32 mouse cellular contexts compared by ENCODE assay signal in the genomic region with DNA sequence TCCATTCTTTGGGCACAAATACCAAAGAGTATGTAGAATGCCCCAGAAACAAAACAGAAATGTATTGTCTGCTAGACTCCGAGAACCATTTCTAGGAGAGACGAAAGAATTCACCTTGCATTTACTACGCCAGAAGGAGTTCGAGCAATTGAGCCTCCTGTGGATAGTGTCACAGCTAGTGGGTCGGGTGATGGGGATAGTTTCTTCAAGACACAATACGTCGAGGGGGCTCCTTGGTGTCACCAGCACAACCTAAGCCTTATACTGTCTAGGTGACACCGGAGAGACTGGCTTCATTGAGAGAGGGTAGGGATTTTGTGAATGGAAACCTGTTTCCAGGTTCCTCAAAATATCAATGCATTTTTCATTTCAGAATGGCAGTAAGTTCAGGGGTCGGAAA. TPM values are rescaled to one million over a fixed set of nuclear protein-coding genes. Genes with fewer than 3 reads are reported as not detected.
A peak's percentile ranks its signal among the peaks of the same experiment; 100 is the strongest.
DNase-seq lines count a peak whose midpoint lies in the region; ATAC-seq and TF ChIP-seq lines count a peak whose summit lies in the region.
"Had no signal": no experiment of that assay in that cellular context is flagged by ENCODE, and none has a peak within 500 bp of the region (broad histone marks: within the 10 kb centered on the region; RNA-seq: fewer than 3 reads in every experiment).

No protein-coding gene starts in this region.

- DNase-seq in forebrain, embryonic 10.5 days (ENCODE audit: extremely low spot score, low spot score): no peak
- DNase-seq in hindbrain, embryonic 14.5 days (ENCODE audit: low spot score): no peak
- DNase-seq in hindbrain, postnatal 0 days (ENCODE audit: low spot score): no peak
- no peak for DNase-seq in kidney, adult 11 months
- DNase-seq: heart, adult 11 months; spleen, adult 18-20 months; thymus, postnatal 14 days had no signal

- no peak overlapping the region for H3K27ac ChIP-seq in forebrain, embryonic 13.5 days
- no peak overlapping the region for H3K27ac ChIP-seq in forebrain, embryonic 10.5 days
- H3K27ac ChIP-seq in hindbrain, embryonic 12.5 days: no peak overlapping the region
- no peak overlapping the region for H3K27ac ChIP-seq in hindbrain, embryonic 14.5 days
- no peak overlapping the region for H3K27ac ChIP-seq in hindbrain, postnatal 0 days
- no peak overlapping the region for H3K27ac ChIP-seq in neural tube, embryonic 14.5 days (ENCODE audit: low read depth, low read length)
- H3K27ac ChIP-seq: embryonic facial prominence, embryonic 10.5 days; embryonic facial prominence, embryonic 15.5 days; heart, embryonic 10.5 days; heart, embryonic 15.5 days; limb, embryonic 12.5 days; liver, embryonic 15.5 days had no signal

- peak; percentile 41 for ATAC-seq in forebrain, embryonic 13.5 days
- peak; percentile 29; the same call in 1 of the 2 replicates for ATAC-seq in hindbrain, embryonic 12.5 days (ENCODE audit: low FRiP score)
- ATAC-seq in hindbrain, embryonic 14.5 days (ENCODE audit: low FRiP score): no peak
- peak; percentile 32; the same call in 1 of the 2 replicates for ATAC-seq in hindbrain, postnatal 0 days
- peak; percentile 31; the same call in 1 of the 2 replicates for ATAC-seq in neural tube, embryonic 14.5 days (ENCODE audit: low read depth)

- no peak overlapping the region for H3K4me3 ChIP-seq in forebrain, embryonic 13.5 days
- no peak overlapping the region for H3K4me3 ChIP-seq in forebrain, embryonic 10.5 days
- no peak overlapping the region for H3K4me3 ChIP-seq in hindbrain, embryonic 12.5 days
- no peak overlapping the region for H3K4me3 ChIP-seq in hindbrain, embryonic 14.5 days (replicated peaks; ENCODE audit: low read length)
- H3K4me3 ChIP-seq in hindbrain, postnatal 0 days (ENCODE audit: low read length): no peak overlapping the region
- H3K4me3 ChIP-seq in neural tube, embryonic 14.5 days (ENCODE audit: low read depth, low read length): no peak overlapping the region
- H3K4me3 ChIP-seq: embryonic facial prominence, embryonic 10.5 days; embryonic facial prominence, embryonic 15.5 days; heart, embryonic 10.5 days; heart, embryonic 15.5 days; limb, embryonic 12.5 days; liver, embryonic 15.5 days had no signal

- TF ChIP-seq CTCF in hindbrain, postnatal 0 days (IDR thresholded peaks at IDR 0.05; ENCODE audit: low read depth): no peak

- no peaks in the 10 kb centered on the region for H3K9me3 ChIP-seq in forebrain, embryonic 13.5 days (replicated peaks)
- no peaks in the 10 kb centered on the region for H3K9me3 ChIP-seq in forebrain, embryonic 10.5 days
- no peaks in the 10 kb centered on the region for H3K9me3 ChIP-seq in hindbrain, embryonic 12.5 days (replicated peaks)
- H3K9me3 ChIP-seq in hindbrain, embryonic 14.5 days (ENCODE audit: control insufficient read depth, low read length): no peaks in the 10 kb centered on the region
- H3K9me3 ChIP-seq in hindbrain, postnatal 0 days (ENCODE audit: low read length): no peaks in the 10 kb centered on the region
- H3K9me3 ChIP-seq in neural tube, embryonic 14.5 days (ENCODE audit: control insufficient read depth, low read length): no peaks in the 10 kb centered on the region
- H3K9me3 ChIP-seq: embryonic facial prominence, embryonic 10.5 days; embryonic facial prominence, embryonic 15.5 days; G1E; heart, embryonic 10.5 days; heart, embryonic 15.5 days; limb, embryonic 12.5 days; liver, embryonic 15.5 days had no signal

- H3K27me3 ChIP-seq in forebrain, embryonic 13.5 days: no peaks in the 10 kb centered on the region
- H3K27me3 ChIP-seq in forebrain, embryonic 10.5 days (ENCODE audit: poor library complexity, severe bottlenecking): no peaks in the 10 kb centered on the region
- no peaks in the 10 kb centered on the region for H3K27me3 ChIP-seq in hindbrain, embryonic 12.5 days
- no peaks in the 10 kb centered on the region for H3K27me3 ChIP-seq in hindbrain, embryonic 14.5 days (ENCODE audit: control insufficient read depth, insufficient read depth, low read length)
- no peaks in the 10 kb centered on the region for H3K27me3 ChIP-seq in hindbrain, postnatal 0 days (ENCODE audit: insufficient read depth, low read length)
- no peaks in the 10 kb centered on the region for H3K27me3 ChIP-seq in neural tube, embryonic 14.5 days (ENCODE audit: control insufficient read depth, insufficient read depth, low read length)
- H3K27me3 ChIP-seq: embryonic facial prominence, embryonic 15.5 days; heart, embryonic 15.5 days; limb, embryonic 12.5 days; liver, embryonic 15.5 days had no signal

- H3K36me3 ChIP-seq in forebrain, embryonic 13.5 days (ENCODE audit: poor library complexity, severe bottlenecking): no peaks in the 10 kb centered on the region
- H3K36me3 ChIP-seq in forebrain, embryonic 10.5 days (replicated peaks): no peaks in the 10 kb centered on the region
- no peaks in the 10 kb centered on the region for H3K36me3 ChIP-seq in hindbrain, embryonic 12.5 days
- no peaks in the 10 kb centered on the region for H3K36me3 ChIP-seq in hindbrain, embryonic 14.5 days (replicated peaks; ENCODE audit: control insufficient read depth, insufficient read depth)
- H3K36me3 ChIP-seq in hindbrain, postnatal 0 days (ENCODE audit: insufficient read depth, low read length): no peaks in the 10 kb centered on the region
- no peaks in the 10 kb centered on the region for H3K36me3 ChIP-seq in neural tube, embryonic 14.5 days (ENCODE audit: control insufficient read depth, insufficient read depth, low read length)
- H3K36me3 ChIP-seq: embryonic facial prominence, embryonic 10.5 days; embryonic facial prominence, embryonic 15.5 days; G1E; heart, embryonic 10.5 days; heart, embryonic 15.5 days; limb, embryonic 12.5 days; liver, embryonic 15.5 days had no signal

- WGBS in forebrain, embryonic 13.5 days: 82% methylated on average over 9 of the region's 9 CpGs
- 84% methylated on average over 9 of the region's 9 CpGs for WGBS in forebrain, embryonic 10.5 days
- 80% methylated on average over 9 of the region's 9 CpGs for WGBS in hindbrain, embryonic 12.5 days
- WGBS in hindbrain, embryonic 14.5 days: 80% methylated on average over 9 of the region's 9 CpGs
- 72% methylated on average over 9 of the region's 9 CpGs for WGBS in hindbrain, postnatal 0 days
- WGBS in neural tube, embryonic 14.5 days: 77% methylated on average over 9 of the region's 9 CpGs

- H3K4me1 ChIP-seq in forebrain, embryonic 13.5 days: no peaks in the 10 kb centered on the region
- H3K4me1 ChIP-seq in forebrain, embryonic 10.5 days: no peaks in the 10 kb centered on the region
- no peaks in the 10 kb centered on the region for H3K4me1 ChIP-seq in hindbrain, embryonic 12.5 days
- no peaks in the 10 kb centered on the region for H3K4me1 ChIP-seq in hindbrain, embryonic 14.5 days (replicated peaks; ENCODE audit: control insufficient read depth, insufficient read depth, low read length)
- no peaks in the 10 kb centered on the region for H3K4me1 ChIP-seq in hindbrain, postnatal 0 days (ENCODE audit: insufficient read depth, low read length)
- no peaks in the 10 kb centered on the region for H3K4me1 ChIP-seq in neural tube, embryonic 14.5 days (ENCODE audit: control insufficient read depth, insufficient read depth, low read length)
- H3K4me1 ChIP-seq: embryonic facial prominence, embryonic 10.5 days; embryonic facial prominence, embryonic 15.5 days; heart, embryonic 10.5 days; heart, embryonic 15.5 days; limb, embryonic 12.5 days; liver, embryonic 15.5 days had no signal

- no peak overlapping the region for H3K9ac ChIP-seq in forebrain, embryonic 13.5 days
- H3K9ac ChIP-seq in hindbrain, embryonic 12.5 days: no peak overlapping the region
- no peak overlapping the region for H3K9ac ChIP-seq in hindbrain, embryonic 14.5 days
- no peak overlapping the region for H3K9ac ChIP-seq in hindbrain, postnatal 0 days (replicated peaks; ENCODE audit: low read length)
- H3K9ac ChIP-seq in neural tube, embryonic 14.5 days (replicated peaks; ENCODE audit: low read depth, low read length): no peak overlapping the region
- H3K9ac ChIP-seq: embryonic facial prominence, embryonic 15.5 days; heart, embryonic 15.5 days; limb, embryonic 12.5 days; liver, embryonic 15.5 days; lung, embryonic 14.5 days had no signal

- no peak overlapping the region for H3K4me2 ChIP-seq in forebrain, embryonic 13.5 days
- no peak overlapping the region for H3K4me2 ChIP-seq in hindbrain, embryonic 12.5 days (replicated peaks)
- no peak overlapping the region for H3K4me2 ChIP-seq in hindbrain, embryonic 14.5 days (replicated peaks)
- no peak overlapping the region for H3K4me2 ChIP-seq in hindbrain, postnatal 0 days (ENCODE audit: low read depth, low read length)
- no peak overlapping the region for H3K4me2 ChIP-seq in neural tube, embryonic 14.5 days (ENCODE audit: low read depth, low read length)
- H3K4me2 ChIP-seq: embryonic facial prominence, embryonic 15.5 days; heart, embryonic 15.5 days; limb, embryonic 12.5 days; liver, embryonic 15.5 days; lung, embryonic 14.5 days had no signal

RNA-seq across cellular contexts. Expression of a gene that starts 6.2 kb away (rescaled TPM):
- polyA plus RNA-seq in forebrain, embryonic 13.5 days (2015; fragmentation: Nextera tagmentation; extraction: Ambion mirVana): not detected in 2 replicates
- not detected in 2 replicates for polyA plus RNA-seq in forebrain, embryonic 10.5 days (2016; fragmentation: Nextera tagmentation; extraction: Ambion mirVana)
- polyA plus RNA-seq in hindbrain, embryonic 12.5 days (2016; fragmentation: Nextera tagmentation; extraction: Ambion mirVana): not detected in 2 replicates
- not detected in 2 replicates for polyA plus RNA-seq in hindbrain, embryonic 14.5 days (2014; fragmentation: Nextera tagmentation; extraction: Ambion mirVana)
- total RNA-seq in hindbrain, postnatal 0 days (2014; rRNA removed): not detected in 2 replicates
- polyA plus RNA-seq in hindbrain, postnatal 0 days (2015; fragmentation: Nextera tagmentation; extraction: Ambion mirVana): not detected in 2 replicates
- not detected in 2 replicates for polyA plus RNA-seq in neural tube, embryonic 14.5 days (2014; fragmentation: Nextera tagmentation; extraction: Ambion mirVana)
- total RNA-seq: adrenal gland, adult 8-10 months; adrenal gland, postnatal 4 days; gastrocnemius, adult 18-20 months; gastrocnemius, postnatal 25 days; heart, postnatal 25 days; layer of hippocampus, postnatal 36 days; left cerebral cortex, postnatal 14 days; liver, adult 2 months; neutrophil, adult 5-6 weeks had no signal
- polyA plus RNA-seq: embryonic facial prominence, embryonic 10.5 days; frontal cortex, adult 2 months; G1E; heart, embryonic 10.5 days; heart, embryonic 15.5 days; intestine, embryonic 16.5 days; large intestine, adult 2 months; limb, embryonic 12.5 days; liver, adult 2 months; liver, embryonic 15.5 days; lung, embryonic 14.5 days; stomach, embryonic 16.5 days; urinary bladder, adult 2 months had no signal

RNA-seq across cellular contexts. Expression of a gene that starts 15.6 kb away (rescaled TPM):
- not detected in 2 replicates for polyA plus RNA-seq in forebrain, embryonic 13.5 days (2015; fragmentation: Nextera tagmentation; extraction: Ambion mirVana)
- polyA plus RNA-seq in forebrain, embryonic 10.5 days (2016; fragmentation: Nextera tagmentation; extraction: Ambion mirVana): not detected in 2 replicates
- polyA plus RNA-seq in hindbrain, embryonic 12.5 days (2016; fragmentation: Nextera tagmentation; extraction: Ambion mirVana): not detected in 2 replicates
- not detected in 2 replicates for polyA plus RNA-seq in hindbrain, embryonic 14.5 days (2014; fragmentation: Nextera tagmentation; extraction: Ambion mirVana)
- total RNA-seq in hindbrain, postnatal 0 days (2014; rRNA removed): not detected in 2 replicates
- not detected in 2 replicates for polyA plus RNA-seq in hindbrain, postnatal 0 days (2015; fragmentation: Nextera tagmentation; extraction: Ambion mirVana)
- polyA plus RNA-seq in neural tube, embryonic 14.5 days (2014; fragmentation: Nextera tagmentation; extraction: Ambion mirVana): not detected in 2 replicates
- total RNA-seq: adrenal gland, adult 8-10 months; adrenal gland, postnatal 4 days; gastrocnemius, adult 18-20 months; gastrocnemius, postnatal 25 days; heart, postnatal 25 days; layer of hippocampus, postnatal 36 days; left cerebral cortex, postnatal 14 days; liver, adult 2 months; neutrophil, adult 5-6 weeks had no signal
- polyA plus RNA-seq: embryonic facial prominence, embryonic 10.5 days; embryonic facial prominence, embryonic 15.5 days; frontal cortex, adult 2 months; G1E; heart, embryonic 10.5 days; heart, embryonic 15.5 days; intestine, embryonic 16.5 days; large intestine, adult 2 months; limb, embryonic 12.5 days; liver, adult 2 months; liver, embryonic 15.5 days; lung, embryonic 14.5 days; stomach, embryonic 16.5 days; urinary bladder, adult 2 months had no signal

RNA-seq across cellular contexts. Expression of a gene that starts 37.7 kb away (rescaled TPM):
- polyA plus RNA-seq in forebrain, embryonic 13.5 days (2015; fragmentation: Nextera tagmentation; extraction: Ambion mirVana): not detected in 2 replicates
- polyA plus RNA-seq in forebrain, embryonic 10.5 days (2016; fragmentation: Nextera tagmentation; extraction: Ambion mirVana): not detected in 2 replicates
- not detected in 2 replicates for polyA plus RNA-seq in hindbrain, embryonic 12.5 days (2016; fragmentation: Nextera tagmentation; extraction: Ambion mirVana)
- polyA plus RNA-seq in hindbrain, embryonic 14.5 days (2014; fragmentation: Nextera tagmentation; extraction: Ambion mirVana): not detected in 2 replicates
- not detected in 2 replicates for total RNA-seq in hindbrain, postnatal 0 days (2014; rRNA removed)
- polyA plus RNA-seq in hindbrain, postnatal 0 days (2015; fragmentation: Nextera tagmentation; extraction: Ambion mirVana): not detected in 2 replicates
- polyA plus RNA-seq in neural tube, embryonic 14.5 days (2014; fragmentation: Nextera tagmentation; extraction: Ambion mirVana): not detected in 2 replicates
- total RNA-seq: adrenal gland, adult 8-10 months; adrenal gland, postnatal 4 days; G1E; gastrocnemius, adult 18-20 months; gastrocnemius, postnatal 25 days; heart, postnatal 25 days; layer of hippocampus, postnatal 36 days; left cerebral cortex, postnatal 14 days; liver, adult 2 months; neutrophil, adult 5-6 weeks had no signal
- polyA plus RNA-seq: embryonic facial prominence, embryonic 10.5 days; embryonic facial prominence, embryonic 15.5 days; frontal cortex, adult 2 months; G1E; heart, embryonic 10.5 days; heart, embryonic 15.5 days; intestine, embryonic 16.5 days; large intestine, adult 2 months; limb, embryonic 12.5 days; liver, adult 2 months; liver, embryonic 15.5 days; lung, embryonic 14.5 days; stomach, embryonic 16.5 days; urinary bladder, adult 2 months had no signal

RNA-seq across cellular contexts. Expression of a gene that starts 44.4 kb away (rescaled TPM):
- not detected in 2 replicates for polyA plus RNA-seq in forebrain, embryonic 13.5 days (2015; fragmentation: Nextera tagmentation; extraction: Ambion mirVana)
- polyA plus RNA-seq in forebrain, embryonic 10.5 days (2016; fragmentation: Nextera tagmentation; extraction: Ambion mirVana): not detected in 2 replicates
- polyA plus RNA-seq in hindbrain, embryonic 12.5 days (2016; fragmentation: Nextera tagmentation; extraction: Ambion mirVana): not detected in 2 replicates
- polyA plus RNA-seq in hindbrain, embryonic 14.5 days (2014; fragmentation: Nextera tagmentation; extraction: Ambion mirVana): not detected in 2 replicates
- total RNA-seq in hindbrain, postnatal 0 days (2014; rRNA removed): not detected in 2 replicates
- not detected in 2 replicates for polyA plus RNA-seq in hindbrain, postnatal 0 days (2015; fragmentation: Nextera tagmentation; extraction: Ambion mirVana)
- polyA plus RNA-seq in neural tube, embryonic 14.5 days (2014; fragmentation: Nextera tagmentation; extraction: Ambion mirVana): not detected in 2 replicates
- total RNA-seq: adrenal gland, adult 8-10 months; adrenal gland, postnatal 4 days; gastrocnemius, adult 18-20 months; gastrocnemius, postnatal 25 days; heart, postnatal 25 days; layer of hippocampus, postnatal 36 days; left cerebral cortex, postnatal 14 days; liver, adult 2 months; neutrophil, adult 5-6 weeks had no signal
- polyA plus RNA-seq: embryonic facial prominence, embryonic 10.5 days; embryonic facial prominence, embryonic 15.5 days; frontal cortex, adult 2 months; G1E; heart, embryonic 10.5 days; heart, embryonic 15.5 days; intestine, embryonic 16.5 days; large intestine, adult 2 months; limb, embryonic 12.5 days; liver, adult 2 months; liver, embryonic 15.5 days; lung, embryonic 14.5 days; stomach, embryonic 16.5 days; urinary bladder, adult 2 months had no signal

RNA-seq across cellular contexts. Expression of a gene that starts 52.9 kb away (rescaled TPM):
- not detected in 2 replicates for polyA plus RNA-seq in forebrain, embryonic 13.5 days (2015; fragmentation: Nextera tagmentation; extraction: Ambion mirVana)
- polyA plus RNA-seq in forebrain, embryonic 10.5 days (2016; fragmentation: Nextera tagmentation; extraction: Ambion mirVana): not detected in 2 replicates
- polyA plus RNA-seq in hindbrain, embryonic 12.5 days (2016; fragmentation: Nextera tagmentation; extraction: Ambion mirVana): not detected in 2 replicates
- polyA plus RNA-seq in hindbrain, embryonic 14.5 days (2014; fragmentation: Nextera tagmentation; extraction: Ambion mirVana): not detected in 2 replicates
- total RNA-seq in hindbrain, postnatal 0 days (2014; rRNA removed): not detected in 2 replicates
- polyA plus RNA-seq in hindbrain, postnatal 0 days (2015; fragmentation: Nextera tagmentation; extraction: Ambion mirVana): not detected in 2 replicates
- polyA plus RNA-seq in neural tube, embryonic 14.5 days (2014; fragmentation: Nextera tagmentation; extraction: Ambion mirVana): not detected in 2 replicates
- total RNA-seq: adrenal gland, adult 8-10 months; adrenal gland, postnatal 4 days; gastrocnemius, adult 18-20 months; gastrocnemius, postnatal 25 days; heart, postnatal 25 days; layer of hippocampus, postnatal 36 days; left cerebral cortex, postnatal 14 days; liver, adult 2 months; neutrophil, adult 5-6 weeks had no signal
- polyA plus RNA-seq: embryonic facial prominence, embryonic 10.5 days; embryonic facial prominence, embryonic 15.5 days; frontal cortex, adult 2 months; G1E; heart, embryonic 10.5 days; heart, embryonic 15.5 days; intestine, embryonic 16.5 days; large intestine, adult 2 months; limb, embryonic 12.5 days; liver, adult 2 months; liver, embryonic 15.5 days; lung, embryonic 14.5 days; stomach, embryonic 16.5 days; urinary bladder, adult 2 months had no signal
